Mouse (Mus musculus) c-Kit-positive CD71-negative TER-119-negative erythroid progenitor cells, embryonic 14.5 days (primary cell): ENCODE measurements at regions not wholly inside any gene's neighbourhood (a gene's known extent, or its start where the extent isn't known, plus 50 kb on each side); places are given as distances from the start of the nearest gene placed in this dataset.

Experiments used
- DNase-seq: peaks from one replicate; pipeline ENCODE4 v3.0.0-alpha.2; 2013; ENCODE audit warnings: low read depth

- DNase-seq = no peak
Measured at GRCm38 (mm10) chr6:99895558-99895957, 169.4 kb upstream of the Prok2 start.

- no peak for DNase-seq
Measured at GRCm38 (mm10) chr6:99893936-99894335, 167.7 kb upstream of the Prok2 start.

- no peak for DNase-seq
Measured at GRCm38 (mm10) chr6:99892204-99892603, 166.0 kb upstream of the Prok2 start.

GRCm38 (mm10) chr6:99891790-99892189 is 165.6 kb upstream of the Prok2 start:
- no peak for DNase-seq

GRCm38 (mm10) chr6:99890805-99891204 is 164.6 kb upstream of the Prok2 start:
- DNase-seq = no peak

GRCm38 (mm10) chr6:99889055-99889454 is 162.9 kb upstream of the Prok2 start:
- DNase-seq = no peak

- DNase-seq = no peak
Measured at GRCm38 (mm10) chr6:99887904-99888303, 161.7 kb upstream of the Prok2 start.

GRCm38 (mm10) chr6:99884755-99885154 is 158.6 kb upstream of the Prok2 start:
- DNase-seq = no peak

GRCm38 (mm10) chr6:99884054-99884453 is 157.9 kb upstream of the Prok2 start:
- no peak for DNase-seq

- DNase-seq = no peak
Measured at GRCm38 (mm10) chr6:99881606-99882005, 155.4 kb upstream of the Prok2 start.

GRCm38 (mm10) chr6:99874852-99875251 is 148.7 kb upstream of the Prok2 start:
- no peak for DNase-seq

- no peak for DNase-seq
Measured at GRCm38 (mm10) chr6:99874029-99874428, 147.8 kb upstream of the Prok2 start.

- no peak for DNase-seq
Measured at GRCm38 (mm10) chr6:99866061-99866460, 139.9 kb upstream of the Prok2 start.

- no peak for DNase-seq
Measured at GRCm38 (mm10) chr6:99864949-99865348, 138.8 kb upstream of the Prok2 start.

GRCm38 (mm10) chr6:99863418-99863817 is 137.2 kb upstream of the Prok2 start:
- no peak for DNase-seq

GRCm38 (mm10) chr6:99857411-99857810 is 131.2 kb upstream of the Prok2 start:
- no peak for DNase-seq

GRCm38 (mm10) chr6:99853716-99854115 is 127.5 kb upstream of the Prok2 start:
- DNase-seq = no peak

- no peak for DNase-seq
Measured at GRCm38 (mm10) chr6:99850706-99851105, 124.5 kb upstream of the Prok2 start.

- no peak for DNase-seq
Measured at GRCm38 (mm10) chr6:99845508-99845846, 119.3 kb upstream of the Prok2 start.

- DNase-seq = no peak
Measured at GRCm38 (mm10) chr6:99844775-99845507, 118.7 kb upstream of the Prok2 start.

GRCm38 (mm10) chr6:99843507-99843906 is 117.3 kb upstream of the Prok2 start:
- DNase-seq = no peak

- DNase-seq = no peak
Measured at GRCm38 (mm10) chr6:99842723-99843122, 116.5 kb upstream of the Prok2 start.

- DNase-seq = no peak
Measured at GRCm38 (mm10) chr6:99840823-99841222, 114.6 kb upstream of the Prok2 start.

GRCm38 (mm10) chr6:99833323-99833722 is 107.1 kb upstream of the Prok2 start:
- DNase-seq = no peak
